Mouse (Mus musculus): ENCODE results near the gene Rimbp3.
"Not testable (repeated sequence)": the region's sequence is repeated elsewhere in the genome, so short reads cannot be mapped to it uniquely, and the experiment has no call there.

Rimbp3 gene

GRCm38 (mm10) chr16:17220127-17220733, 11.8 kb downstream of the Rimbp3 start:
- no peak for DNase-seq

GRCm38 (mm10) chr16:17222197-17222596, 13.8 kb downstream of the Rimbp3 start:
- peak; percentile 68 for DNase-seq

GRCm38 (mm10) chr16:17225584-17225983, 17.2 kb downstream of the Rimbp3 start:
- DNase-seq: no peak

- DNase-seq: no peak
These were observed 18.1 kb downstream of the Rimbp3 start for GRCm38 (mm10) chr16:17226496-17226895.

- DNase-seq: not testable (repeated sequence)
These were observed 23.1 kb downstream of the Rimbp3 start for GRCm38 (mm10) chr16:17231523-17231922.

GRCm38 (mm10) chr16:17232794-17233701, 24.6 kb downstream of the Rimbp3 start, which contains the start of gene Hic2:
Gene Hic2, plus strand, starts transcription at chr16:17233572.
- peak; percentile 96 for DNase-seq

GRCm38 (mm10) chr16:17233702-17234498, 25.5 kb downstream of the Rimbp3 start:
- peak; percentile 21 for DNase-seq

- DNase-seq: no peak
These were observed 26.1 kb downstream of the Rimbp3 start for GRCm38 (mm10) chr16:17234499-17234895.

GRCm38 (mm10) chr16:17234916-17235665, 26.7 kb downstream of the Rimbp3 start:
- peak; percentile 58 for DNase-seq

- no peak for DNase-seq
These were observed 29.2 kb downstream of the Rimbp3 start for GRCm38 (mm10) chr16:17237634-17238033.

GRCm38 (mm10) chr16:17239409-17239808, 31.0 kb downstream of the Rimbp3 start:
- peak; percentile 40 for DNase-seq

- no peak for DNase-seq
These were observed 35.3 kb downstream of the Rimbp3 start for GRCm38 (mm10) chr16:17243731-17244130.

GRCm38 (mm10) chr16:17244996-17245395, 36.6 kb downstream of the Rimbp3 start:
- DNase-seq: no peak

- DNase-seq: peak; percentile 77
These were observed 39.3 kb downstream of the Rimbp3 start for GRCm38 (mm10) chr16:17247727-17248126.

- no peak for DNase-seq
These were observed 40.7 kb downstream of the Rimbp3 start for GRCm38 (mm10) chr16:17249135-17249534.

- peak; percentile 94 for DNase-seq
These were observed 43.1 kb downstream of the Rimbp3 start for GRCm38 (mm10) chr16:17251539-17251938.

- no peak for DNase-seq
These were observed 43.8 kb downstream of the Rimbp3 start for GRCm38 (mm10) chr16:17252086-17252726.

GRCm38 (mm10) chr16:17252841-17253240, 44.4 kb downstream of the Rimbp3 start:
- no peak for DNase-seq

GRCm38 (mm10) chr16:17254005-17254597, 45.7 kb downstream of the Rimbp3 start:
- peak; percentile 43 for DNase-seq

GRCm38 (mm10) chr16:17255270-17255669, 46.9 kb downstream of the Rimbp3 start:
- no peak for DNase-seq

GRCm38 (mm10) chr16:17257359-17257821, 49.0 kb downstream of the Rimbp3 start:
- DNase-seq: peak; percentile 39
